Mouse (Mus musculus): Measurements from ENCODE around the gene Hist1h2ag.

- no peak for TF ChIP-seq CTCF (IDR thresholded peaks at IDR 0.05; ENCODE audit: low read depth)
- TF ChIP-seq EP300 (IDR thresholded peaks at IDR 0.05; ENCODE audit: low read depth), result no peak; the same call in 1 of the 2 replicates
Measured at GRCm38 (mm10) chr13:22041651-22042567, 835 bp downstream of the Hist1h2ag start.
